Mouse (Mus musculus): ENCODE results near the gene Arrdc1.

GRCm38 (mm10) chr2:24919839-24920175 is 15.2 kb downstream of the Arrdc1 start:
- TF ChIP-seq CTCF (IDR thresholded peaks at IDR 0.05; ENCODE audit: borderline replicate concordance, extremely low read depth, insufficient read depth, insufficient read length) = no peak
- TF ChIP-seq POLR2A (IDR thresholded peaks at IDR 0.05; ENCODE audit: borderline replicate concordance, extremely low read depth, insufficient read depth, insufficient read length, poor library complexity, severe bottlenecking) = no peak

Data from brain, embryonic 14.5 days (tissue).